Mouse (Mus musculus) brain, adult 2 months (tissue): ENCODE results near the gene Srgap3.
A peak's percentile ranks its signal among the peaks of the same experiment; 100 is the strongest.
"Not testable (repeated sequence)": the region's sequence is repeated elsewhere in the genome, so short reads cannot be mapped to it uniquely, and the experiment has no call there.

ENCODE experiments used
- DNase-seq: peaks from one replicate; pipeline ENCODE4 v3.0.0; 2011; ENCODE audit warnings: low read depth, low spot score

Gene Srgap3

GRCm38 (mm10) chr6:112754994-112755393 lies 192.1 kb downstream of the Srgap3 start:
- DNase-seq: peak; percentile 87

- DNase-seq: no peak
Measured at GRCm38 (mm10) chr6:112752517-112752916, 194.5 kb downstream of the Srgap3 start.

GRCm38 (mm10) chr6:112752007-112752406 lies 195.1 kb downstream of the Srgap3 start:
- no peak for DNase-seq

- DNase-seq: peak; percentile 51
Measured at GRCm38 (mm10) chr6:112742297-112742696, 204.8 kb downstream of the Srgap3 start.

GRCm38 (mm10) chr6:112741766-112742165 lies 205.3 kb downstream of the Srgap3 start:
- DNase-seq: peak; percentile 45

- no peak for DNase-seq
Measured at GRCm38 (mm10) chr6:112739635-112740034, 207.4 kb downstream of the Srgap3 start.

GRCm38 (mm10) chr6:112738924-112739323 lies 208.1 kb downstream of the Srgap3 start:
- no peak for DNase-seq

- no peak for DNase-seq
Measured at GRCm38 (mm10) chr6:112736471-112736870, 210.6 kb downstream of the Srgap3 start.

- DNase-seq: no peak
Measured at GRCm38 (mm10) chr6:112735054-112735453, 212.0 kb downstream of the Srgap3 start.

- DNase-seq: peak; percentile 72
Measured at GRCm38 (mm10) chr6:112733942-112734341, 213.1 kb downstream of the Srgap3 start.

GRCm38 (mm10) chr6:112732434-112732833 lies 214.6 kb downstream of the Srgap3 start:
- DNase-seq: no peak

- DNase-seq: no peak
Measured at GRCm38 (mm10) chr6:112731386-112731785, 215.7 kb downstream of the Srgap3 start.

GRCm38 (mm10) chr6:112728760-112729422 lies 218.2 kb downstream of the Srgap3 start:
- peak; percentile 94 for DNase-seq

- DNase-seq: peak; percentile 44
Measured at GRCm38 (mm10) chr6:112725468-112725867, 221.6 kb downstream of the Srgap3 start.

GRCm38 (mm10) chr6:112720409-112721080 lies 226.5 kb downstream of the Srgap3 start:
- peak; percentile 61 for DNase-seq

GRCm38 (mm10) chr6:112719983-112720382 lies 227.1 kb downstream of the Srgap3 start:
- DNase-seq: peak; percentile 81

- DNase-seq: peak; percentile 81
Measured at GRCm38 (mm10) chr6:112717168-112717567, 229.9 kb downstream of the Srgap3 start.

- no peak for DNase-seq
Measured at GRCm38 (mm10) chr6:112713951-112714350, 233.1 kb downstream of the Srgap3 start.

GRCm38 (mm10) chr6:112702296-112702695 lies 244.8 kb downstream of the Srgap3 start:
- not testable (repeated sequence) for DNase-seq

- peak; percentile 68 for DNase-seq
Measured at GRCm38 (mm10) chr6:112700392-112700791, 246.7 kb downstream of the Srgap3 start.

GRCm38 (mm10) chr6:112699115-112699514 lies 248.0 kb downstream of the Srgap3 start:
- DNase-seq: no peak

GRCm38 (mm10) chr6:112696056-112696950 lies 250.8 kb downstream of the Srgap3 start, which contains the start of gene Rad18:
Gene Rad18 (minus strand): TSS chr6:112696686.
- peak; percentile 95 for DNase-seq
